Mouse (Mus musculus) liver, embryonic 14.5 days (tissue): Measurements from ENCODE around the gene Kdm4c. TPM values are rescaled to one million over a fixed set of nuclear protein-coding genes. Genes with fewer than 3 reads are reported as not detected.

Source experiments
- ATAC-seq: fragments of 200-750 bp; cut with Nextera tagmentation; 2 replicates; pipeline ENCODE4 v1.8.0; 2017; ENCODE audit warnings: moderate number of reproducible peaks, mild to moderate bottlenecking, moderate library complexity; ENCODE audit not compliant: insufficient read depth
- DNase-seq, 3 experiments: peaks; one replicate each; pipeline ENCODE4 v3.0.0-alpha.2; 2012 to 2013; ENCODE audit warnings: low read depth in 3 of 3, low spot score in 3 of 3
- H3K27ac ChIP-seq: fragments of 300-500 bp; sonication (generic); 2 replicates; pipeline ENCODE4 v1.5.1; 2014; ENCODE audit warnings: moderate library complexity, mild to moderate bottlenecking, control low read depth, inconsistent platforms
- H3K27me3 ChIP-seq: fragments of 300-500 bp; sonication (generic); 2 replicates; pipeline ENCODE4 v1.6.1; 2014; ENCODE audit warnings: mild to moderate bottlenecking, low read length, moderate library complexity; ENCODE audit not compliant: control insufficient read depth, insufficient read depth
- H3K36me3 ChIP-seq: fragments of 300-500 bp; sonication (generic); replicated peaks from 2 replicates; pipeline ENCODE4 v1.6.1; 2014; ENCODE audit warnings: low read depth; ENCODE audit not compliant: control insufficient read depth, insufficient read depth
- H3K4me1 ChIP-seq, 2 experiments: fragments of 200-500 bp in 1 of 2; fragments of 300-500 bp in 1 of 2; sonication (generic) in 1 of 2; replicated peaks; 2 replicates each; pipeline ENCODE4 v1.6.1; 2012 to 2014; ENCODE audit warnings: antibody characterized with exemption in 1 of 2, inconsistent platforms in 1 of 2, low read length in 1 of 2; ENCODE audit not compliant: control insufficient read depth in 2 of 2, insufficient read depth in 2 of 2
- H3K4me2 ChIP-seq: fragments of 300-500 bp; sonication (generic); 2 replicates; pipeline ENCODE4 v1.6.1; 2014; ENCODE audit warnings: low read depth, mild to moderate bottlenecking, control low read depth, moderate library complexity
- H3K4me3 ChIP-seq, 2 experiments: fragments of 200-500 bp in 1 of 2; fragments of 300-500 bp in 1 of 2; sonication (generic) in 1 of 2; 2 replicates each; pipeline ENCODE4 v1.5.1; 2012 to 2014; ENCODE audit warnings: low read depth in 2 of 2, low read length in 2 of 2, mild to moderate bottlenecking in 2 of 2, control low read depth in 1 of 2, inconsistent platforms in 1 of 2, moderate library complexity in 1 of 2; ENCODE audit not compliant: insufficient read depth in 1 of 2
- H3K9ac ChIP-seq: fragments of 300-500 bp; sonication (generic); replicated peaks from 2 replicates; pipeline ENCODE4 v1.6.1; 2014; ENCODE audit warnings: mild to moderate bottlenecking, control low read depth, moderate library complexity
- H3K9me3 ChIP-seq: fragments of 300-500 bp; sonication (generic); 2 replicates; pipeline ENCODE4 v1.6.1; 2016; ENCODE audit warnings: low read length, mixed read lengths; ENCODE audit not compliant: control insufficient read depth
- CTCF ChIP-seq: IDR thresholded peaks from 2 replicates; pipeline ENCODE4 v1.5.1; 2016; ENCODE audit warnings: antibody characterized with exemption, low read depth, control low read depth
- EP300 ChIP-seq: IDR thresholded peaks from 2 replicates; pipeline ENCODE4 v1.6.1; 2016; ENCODE audit warnings: antibody characterized with exemption, low read depth
- WGBS: fragments of 180-500 bp; shearing (Covaris S2); extraction: QIAGEN DNeasy Blood & Tissue Kit; methylation state at CpG from one replicate; pipeline ENCODE4 v1.1.7; 2014; ENCODE audit not compliant: insufficient replicate concordance; 5-methylcytosine and 5-hydroxymethylcytosine counted together
- polyA plus RNA-seq, 2 experiments: library from polyadenylated mRNA; depleted of rRNA in 1 of 2; stranded (reverse) in 1 of 2; unstranded in 1 of 2; fragments of >200 nt; fragmentation: Nextera tagmentation in 1 of 2; extraction: Ambion mirVana in 1 of 2; gene quantifications; 2 replicates each; pipeline versions ENCODE4 v1.2.1 to v1.2.3; 2012 to 2014

The Kdm4c gene
- polyA plus RNA-seq, 2 experiments = 2.1 to 4.1 TPM

GRCm38 (mm10) chr4:74230994-74231393, 11.3 kb upstream of the Kdm4c start:
- no peak overlapping the region for H3K9ac ChIP-seq
- H3K27ac ChIP-seq = no peak overlapping the region
- H3K36me3 ChIP-seq = no peaks in the 10 kb centered on the region
- no peak overlapping the region for H3K4me2 ChIP-seq
- 56% methylated on average over 4 of the region's 4 CpGs for WGBS
- DNase-seq (no peak), ATAC-seq (no peak)
- no peaks in the 10 kb centered on the region for H3K27me3 ChIP-seq
- H3K4me1 ChIP-seq = no peaks in the 10 kb centered on the region
- H3K9me3 ChIP-seq = no peaks in the 10 kb centered on the region
- no peak for TF ChIP-seq EP300
- peak; percentile 63 for TF ChIP-seq CTCF
- no peak overlapping the region for H3K4me3 ChIP-seq

GRCm38 (mm10) chr4:74231405-74231804, 10.9 kb upstream of the Kdm4c start:
- H3K9ac ChIP-seq = no peak overlapping the region
- no peaks in the 10 kb centered on the region for H3K4me1 ChIP-seq
- no peak overlapping the region for H3K4me2 ChIP-seq
- H3K27ac ChIP-seq = no peak overlapping the region
- peak; percentile 73 for TF ChIP-seq CTCF
- no peak for TF ChIP-seq EP300
- no peaks in the 10 kb centered on the region for H3K36me3 ChIP-seq
- DNase-seq = no peak
- 52% methylated on average over 5 of the region's 5 CpGs for WGBS
- no peaks in the 10 kb centered on the region for H3K9me3 ChIP-seq
- no peak overlapping the region for H3K4me3 ChIP-seq
- no peak for ATAC-seq
- no peaks in the 10 kb centered on the region for H3K27me3 ChIP-seq

GRCm38 (mm10) chr4:74233534-74233933, 8.8 kb upstream of the Kdm4c start:
- Histone ChIP-seq H3K4me2 (no peak overlapping the region), H3K27me3 (no peaks in the 10 kb centered on the region), H3K4me1 (no peaks in the 10 kb centered on the region), H3K4me3 (no peak overlapping the region), H3K36me3 (no peaks in the 10 kb centered on the region), H3K9ac (no peak overlapping the region), H3K27ac (no peak overlapping the region), H3K9me3 (no peaks in the 10 kb centered on the region)
- ATAC-seq = no peak
- no peak for DNase-seq
- 68% methylated on average over 3 of the region's 3 CpGs for WGBS
- TF ChIP-seq EP300 = no peak
- no peak for TF ChIP-seq CTCF

GRCm38 (mm10) chr4:74251348-74252244, 9.3 kb downstream of the Kdm4c start:
- Histone ChIP-seq H3K9ac (peak overlapping the region; percentile 91), H3K4me3 (peak overlapping the region; percentile 86 to 94), H3K27ac (peak overlapping the region; percentile 37), H3K9me3 (no peaks in the 10 kb centered on the region), H3K4me1 (peaks cover 3 to 7% of the 10 kb centered on the region in 2 experiments; a peak in 3 of 4 replicates), H3K27me3 (no peaks in the 10 kb centered on the region), H3K36me3 (no peaks in the 10 kb centered on the region), H3K4me2 (peak overlapping the region; percentile 82)
- TF ChIP-seq CTCF (peak; percentile 16), EP300 (no peak)
- DNase-seq (peak; percentile 85 to 87 (median 87)), ATAC-seq (peak; percentile 97)
- under 1% methylated on average over 63 of the region's 68 CpGs for WGBS
